Mouse (Mus musculus): ENCODE measurements around the gene Itpr1.

GRCm38 (mm10) chr6:108235680-108236123, 22.8 kb downstream of the Itpr1 start:
- TF ChIP-seq POLR2A (IDR thresholded peaks at IDR 0.05; ENCODE audit: borderline replicate concordance, extremely low read depth, low read depth, low read length) (no peak), CTCF (IDR thresholded peaks at IDR 0.05; ENCODE audit: insufficient read depth, low read length) (no peak)

All from lung, adult 2 months (tissue).